Comparison of ENCODE assay signal across 25 mouse cellular contexts in genomic region chr7:68602003-68602402, GRCm38 (mm10).
DNase-seq lines count a peak whose midpoint lies in the region; ATAC-seq and TF ChIP-seq lines count a peak whose summit lies in the region.
"Had no signal": no experiment of that assay in that cellular context is flagged by ENCODE, and none has a peak within 500 bp of the region (broad histone marks: within the 10 kb centered on the region; RNA-seq: fewer than 3 reads in every experiment).

No protein-coding gene starts in this region.

- H3K27me3 ChIP-seq in kidney, postnatal 0 days (ENCODE audit: insufficient read depth, low read length): no peaks in the 10 kb centered on the region
- no peaks in the 10 kb centered on the region for H3K27me3 ChIP-seq in kidney, embryonic 14.5 days (ENCODE audit: control insufficient read depth, insufficient read depth, low read length)
- H3K27me3 ChIP-seq: embryonic facial prominence, embryonic 12.5 days; limb, embryonic 15.5 days; liver, embryonic 13.5 days; neural tube, embryonic 15.5 days had no signal

- no peaks in the 10 kb centered on the region for H3K9me3 ChIP-seq in kidney, postnatal 0 days (replicated peaks; ENCODE audit: low read length)
- H3K9me3 ChIP-seq in kidney, embryonic 14.5 days (ENCODE audit: control insufficient read depth, low read length): no peaks in the 10 kb centered on the region
- H3K9me3 ChIP-seq: embryonic facial prominence, embryonic 12.5 days; limb, embryonic 10.5 days; limb, embryonic 15.5 days; liver, embryonic 13.5 days; midbrain, embryonic 10.5 days; midbrain, embryonic 15.5 days; neural tube, embryonic 15.5 days had no signal

- ATAC-seq in kidney, postnatal 0 days (replicated peaks; ENCODE audit: low FRiP score, low read depth): no peak
- ATAC-seq in kidney, embryonic 14.5 days (ENCODE audit: low FRiP score, low TSS enrichment): no peak
- ATAC-seq: forebrain, embryonic 14.5 days; hindbrain, embryonic 16.5 days; midbrain, embryonic 15.5 days had no signal

- no peak overlapping the region for H3K4me3 ChIP-seq in kidney, postnatal 0 days (replicated peaks; ENCODE audit: low read depth, low read length)
- no peak overlapping the region for H3K4me3 ChIP-seq in kidney, embryonic 14.5 days (ENCODE audit: low read length)
- H3K4me3 ChIP-seq: embryonic facial prominence, embryonic 12.5 days; limb, embryonic 10.5 days; limb, embryonic 15.5 days; liver, embryonic 13.5 days; midbrain, embryonic 10.5 days; midbrain, embryonic 15.5 days; neural tube, embryonic 15.5 days had no signal

- no peak overlapping the region for H3K9ac ChIP-seq in kidney, postnatal 0 days (ENCODE audit: low read depth, low read length)
- H3K9ac ChIP-seq in kidney, embryonic 14.5 days (ENCODE audit: low read depth, low read length): no peak overlapping the region
- H3K9ac ChIP-seq: embryonic facial prominence, embryonic 12.5 days; limb, embryonic 15.5 days; liver, embryonic 13.5 days; lung, embryonic 14.5 days; midbrain, embryonic 15.5 days; neural tube, embryonic 15.5 days had no signal

- peak; percentile 14 for DNase-seq in heart, adult 8-10 months (ENCODE audit: low spot score)
- DNase-seq in heart, postnatal 4 days: no peak
- DNase-seq in kidney, postnatal 0 days (ENCODE audit: low spot score): peak; percentile 25
- DNase-seq in lung, postnatal 36 days: peak; percentile 24
- no peak for DNase-seq in lung, postnatal 4 days
- DNase-seq: B cell, adult 2 months; cerebellum, adult 11 months; cerebellum, adult 9-10 months; embryo, embryonic 11 days; gastrocnemius, postnatal 14 days; heart, postnatal 14 days; layer of hippocampus, adult 9-11 months; liver, embryonic 13.5 days; lung, embryonic 14.5 days; retina, postnatal 1 day; right cerebral cortex, postnatal 14 days had no signal

- H3K4me1 ChIP-seq in kidney, postnatal 0 days (replicated peaks; ENCODE audit: insufficient read depth, low read length): no peaks in the 10 kb centered on the region
- H3K4me1 ChIP-seq in kidney, embryonic 14.5 days (ENCODE audit: control insufficient read depth, insufficient read depth, low read length): no peaks in the 10 kb centered on the region
- H3K4me1 ChIP-seq: embryonic facial prominence, embryonic 12.5 days; limb, embryonic 10.5 days; limb, embryonic 15.5 days; liver, embryonic 13.5 days; midbrain, embryonic 10.5 days; midbrain, embryonic 15.5 days; neural tube, embryonic 15.5 days had no signal

- no peaks in the 10 kb centered on the region for H3K36me3 ChIP-seq in kidney, postnatal 0 days (ENCODE audit: insufficient read depth, low read length)
- H3K36me3 ChIP-seq in kidney, embryonic 14.5 days (ENCODE audit: control insufficient read depth, insufficient read depth, low read length): no peaks in the 10 kb centered on the region
- H3K36me3 ChIP-seq: embryonic facial prominence, embryonic 12.5 days; limb, embryonic 10.5 days; limb, embryonic 15.5 days; liver, embryonic 13.5 days; midbrain, embryonic 10.5 days; midbrain, embryonic 15.5 days; neural tube, embryonic 15.5 days had no signal

- no peak overlapping the region for H3K4me2 ChIP-seq in kidney, postnatal 0 days (ENCODE audit: low read length)
- H3K4me2 ChIP-seq in kidney, embryonic 14.5 days (replicated peaks; ENCODE audit: low read depth, low read length): no peak overlapping the region
- H3K4me2 ChIP-seq: embryonic facial prominence, embryonic 12.5 days; limb, embryonic 15.5 days; liver, embryonic 13.5 days; lung, embryonic 14.5 days; midbrain, embryonic 15.5 days; neural tube, embryonic 15.5 days had no signal

- 57% methylated on average over 6 of the region's 6 CpGs for WGBS in kidney, postnatal 0 days
- 71% methylated on average over 6 of the region's 6 CpGs for WGBS in kidney, embryonic 14.5 days

- no peak overlapping the region for H3K27ac ChIP-seq in kidney, postnatal 0 days
- no peak overlapping the region for H3K27ac ChIP-seq in kidney, embryonic 14.5 days (ENCODE audit: low read depth, low read length)
- H3K27ac ChIP-seq: embryonic facial prominence, embryonic 12.5 days; limb, embryonic 10.5 days; limb, embryonic 15.5 days; liver, embryonic 13.5 days; midbrain, embryonic 10.5 days; midbrain, embryonic 15.5 days; neural tube, embryonic 15.5 days had no signal

- no peak for TF ChIP-seq CTCF in kidney, postnatal 0 days (IDR thresholded peaks at IDR 0.05; ENCODE audit: low read depth)

Comparison
In these comparisons a context has a peak if more than half of its experiments do, and no peak if none do; other contexts are left out.
1. DNase-seq: peak in heart, adult 8-10 months (single experiment), kidney, postnatal 0 days (single experiment) and lung, postnatal 36 days (single experiment); none in heart, postnatal 4 days (single experiment) and lung, postnatal 4 days (0 of 2).